Mouse (Mus musculus): ENCODE measurements around the gene Nxph1. TPM values are rescaled to one million over a fixed set of nuclear protein-coding genes. Genes with fewer than 3 reads are reported as not detected.

The Nxph1 gene
- 0.23 and 1.0 TPM in 2 replicates for polyA plus RNA-seq (2016; fragmentation: Nextera tagmentation; extraction: Ambion mirVana)

DNA sequence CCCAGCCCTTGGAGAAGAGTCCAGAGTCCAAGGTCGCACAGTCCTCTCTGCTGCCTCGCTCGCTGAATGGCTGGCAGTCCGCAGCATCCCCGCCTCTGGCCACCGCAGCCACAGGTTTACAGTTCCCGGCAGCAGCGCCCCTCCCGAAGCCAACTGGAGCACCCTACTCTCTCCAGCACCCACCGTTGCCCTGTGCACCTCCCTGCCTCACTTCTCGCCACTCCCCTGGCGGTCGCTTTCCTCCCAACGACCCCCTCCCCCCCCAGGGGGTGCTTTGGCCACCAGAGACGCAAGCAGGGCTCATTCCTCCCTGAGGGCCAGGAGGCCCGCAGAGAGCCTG, at the start of gene Nxph1:
Gene Nxph1 (plus strand): TSS at position 301 of the 340 bp plus-strand sequence.
- 1% methylated on average over 16 of the region's 16 CpGs for WGBS
- H3K4me3 ChIP-seq = peak within 1 kb of the TSS; percentile 58
- no peak within 1 kb of the TSS for H3K27ac ChIP-seq
- no peaks in the 10 kb centered on the region for H3K9me3 ChIP-seq
- DNase-seq (ENCODE audit: extremely low spot score, low spot score) = peak; percentile 25
- H3K4me1 ChIP-seq = peaks cover 41% of the 10 kb centered on the region
- H3K36me3 ChIP-seq (replicated peaks) = no peaks in the 10 kb centered on the region
- peaks cover 72% of the 10 kb centered on the region for H3K27me3 ChIP-seq (ENCODE audit: poor library complexity, severe bottlenecking)

DNA sequence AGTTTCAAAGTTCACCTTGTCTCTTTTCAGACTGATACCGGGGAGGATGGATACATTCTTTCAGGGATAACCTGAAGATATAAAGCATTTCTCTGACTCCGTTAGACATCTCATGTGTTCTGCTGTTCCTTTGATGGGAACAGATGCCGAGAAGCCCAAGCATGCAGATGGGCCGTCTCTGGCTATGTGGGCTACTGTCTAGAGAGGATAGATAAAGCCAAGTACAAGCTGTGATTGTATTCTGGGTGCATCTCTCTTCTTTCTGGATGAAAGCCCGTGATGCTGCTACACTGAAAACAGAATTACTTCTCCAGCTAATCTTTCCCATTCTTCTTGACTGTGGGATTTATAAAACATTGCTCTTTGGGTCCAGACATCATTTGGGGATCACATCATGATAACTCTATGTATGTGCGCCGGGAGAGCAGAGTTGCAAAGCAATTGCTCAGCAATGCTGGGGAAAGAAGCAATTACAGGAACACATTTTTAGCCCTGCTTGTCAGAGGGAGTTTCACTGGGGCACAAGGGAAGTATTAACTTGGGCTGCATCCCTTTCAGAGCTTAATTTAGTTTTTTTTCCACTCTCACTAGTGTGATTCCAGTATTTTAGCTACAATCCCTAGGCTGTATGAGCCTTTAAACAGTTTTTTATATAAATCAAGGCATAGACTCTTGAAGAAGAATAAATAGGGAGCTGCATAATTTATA, 48.1 kb upstream of the Nxph1 start:
- DNase-seq (ENCODE audit: extremely low spot score, low spot score) = no peak
- Histone ChIP-seq H3K4me1 (peaks cover 25% of the 10 kb centered on the region), H3K4me3 (no peak overlapping the region), H3K36me3 (replicated peaks) (no peaks in the 10 kb centered on the region), H3K9me3 (no peaks in the 10 kb centered on the region), H3K27ac (no peak overlapping the region), H3K27me3 (ENCODE audit: poor library complexity, severe bottlenecking) (no peaks in the 10 kb centered on the region)
- WGBS = 78% methylated on average over 7 of the region's 7 CpGs

DNA sequence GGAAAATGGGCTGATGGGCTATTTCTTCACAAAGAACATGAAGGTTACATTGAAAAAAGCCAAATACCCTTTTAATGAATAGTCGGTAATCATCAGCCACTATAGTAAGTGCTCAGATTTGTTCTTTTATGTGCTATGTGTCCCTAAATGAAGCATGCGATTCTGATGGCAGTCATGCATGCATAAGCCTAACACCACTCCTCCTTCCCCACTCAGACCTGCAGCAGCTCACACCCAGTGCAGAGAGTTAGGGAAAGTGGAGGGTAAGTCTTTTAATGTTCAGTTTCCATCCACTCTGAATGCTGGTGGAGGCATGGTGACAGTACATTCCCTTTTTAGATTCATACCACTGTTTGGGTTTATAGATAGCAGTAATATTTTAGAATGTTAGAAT, 47.5 kb upstream of the Nxph1 start:
- no peaks in the 10 kb centered on the region for H3K36me3 ChIP-seq (replicated peaks)
- H3K4me1 ChIP-seq = peaks cover 25% of the 10 kb centered on the region
- no peak overlapping the region for H3K4me3 ChIP-seq
- no peaks in the 10 kb centered on the region for H3K9me3 ChIP-seq
- no peak for DNase-seq (ENCODE audit: extremely low spot score, low spot score)
- no peak overlapping the region for H3K27ac ChIP-seq
- no peaks in the 10 kb centered on the region for H3K27me3 ChIP-seq (ENCODE audit: poor library complexity, severe bottlenecking)
- WGBS = 41% methylated on average over 2 of the region's 2 CpGs

DNA sequence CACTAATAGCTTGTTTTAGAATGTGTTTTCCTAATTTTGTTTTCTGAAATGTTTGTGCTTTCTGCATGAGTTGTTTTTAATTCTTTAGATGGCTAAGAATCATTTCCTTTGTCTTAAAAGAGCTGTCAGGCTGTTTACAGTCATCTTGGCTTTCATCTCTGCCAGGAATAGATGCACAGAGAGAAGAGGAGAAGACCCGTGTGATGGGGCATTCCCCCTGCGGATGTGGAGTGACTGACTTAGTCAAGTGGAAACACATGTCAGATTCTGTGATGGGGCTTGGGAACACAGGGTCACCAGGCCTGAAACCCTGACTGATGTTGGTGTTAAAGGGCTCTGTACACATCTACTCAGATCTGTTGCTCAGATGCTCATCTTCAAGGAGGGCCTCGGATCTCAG, 40.3 kb upstream of the Nxph1 start:
- no peak for DNase-seq (ENCODE audit: extremely low spot score, low spot score)
- WGBS = 75% methylated on average over 3 of the region's 3 CpGs
- H3K4me3 ChIP-seq = no peak overlapping the region

GRCm38 (mm10) chr6:8913404-8913803, 34.8 kb upstream of the Nxph1 start:
- no peak overlapping the region for H3K4me3 ChIP-seq
- no peaks in the 10 kb centered on the region for H3K27me3 ChIP-seq (ENCODE audit: poor library complexity, severe bottlenecking)
- no peaks in the 10 kb centered on the region for H3K36me3 ChIP-seq (replicated peaks)
- DNase-seq (ENCODE audit: extremely low spot score, low spot score) = no peak
- no peaks in the 10 kb centered on the region for H3K4me1 ChIP-seq
- H3K27ac ChIP-seq = no peak overlapping the region
- H3K9me3 ChIP-seq = no peaks in the 10 kb centered on the region

More for the DNA sequence above, 40.3 kb upstream of the Nxph1 start:
- Histone ChIP-seq H3K9me3 (no peaks in the 10 kb centered on the region), H3K27me3 (ENCODE audit: poor library complexity, severe bottlenecking) (no peaks in the 10 kb centered on the region), H3K27ac (no peak overlapping the region), H3K4me1 (no peaks in the 10 kb centered on the region), H3K36me3 (replicated peaks) (no peaks in the 10 kb centered on the region)

- H3K4me3 ChIP-seq = no peak overlapping the region
- no peaks in the 10 kb centered on the region for H3K27me3 ChIP-seq (ENCODE audit: poor library complexity, severe bottlenecking)
- no peak overlapping the region for H3K27ac ChIP-seq
- no peak for DNase-seq (ENCODE audit: extremely low spot score, low spot score)
- H3K9me3 ChIP-seq = no peaks in the 10 kb centered on the region
- 79% methylated on average over 3 of the region's 3 CpGs for WGBS
- H3K4me1 ChIP-seq = no peaks in the 10 kb centered on the region
- H3K36me3 ChIP-seq (replicated peaks) = no peaks in the 10 kb centered on the region
These were observed 33.5 kb upstream of the Nxph1 start for GRCm38 (mm10) chr6:8914682-8915081.

DNA sequence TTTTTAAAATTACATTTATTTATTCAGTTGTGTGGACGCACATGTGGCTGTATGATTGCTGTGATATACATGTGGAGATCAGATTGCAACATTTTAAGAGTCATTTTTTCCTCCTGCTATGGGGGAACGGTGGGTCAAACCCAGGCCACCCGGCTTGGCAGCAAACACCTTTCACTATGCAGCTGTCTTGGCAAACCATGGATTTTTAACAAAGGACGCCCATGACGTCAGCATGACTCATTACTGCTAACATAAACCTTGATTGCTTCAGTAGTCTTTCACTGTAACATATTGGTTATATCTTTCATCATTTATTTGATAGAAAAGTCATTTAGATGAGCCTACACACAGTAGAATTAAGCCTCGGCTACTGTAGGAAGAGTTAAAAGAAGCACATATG, 23.8 kb upstream of the Nxph1 start:
- Histone ChIP-seq H3K4me3 (no peak overlapping the region), H3K27ac (no peak overlapping the region), H3K9me3 (no peaks in the 10 kb centered on the region), H3K36me3 (replicated peaks) (no peaks in the 10 kb centered on the region), H3K27me3 (ENCODE audit: poor library complexity, severe bottlenecking) (no peaks in the 10 kb centered on the region), H3K4me1 (no peaks in the 10 kb centered on the region)
- WGBS = 88% methylated on average over 6 of the region's 6 CpGs
- no peak for DNase-seq (ENCODE audit: extremely low spot score, low spot score)

DNA sequence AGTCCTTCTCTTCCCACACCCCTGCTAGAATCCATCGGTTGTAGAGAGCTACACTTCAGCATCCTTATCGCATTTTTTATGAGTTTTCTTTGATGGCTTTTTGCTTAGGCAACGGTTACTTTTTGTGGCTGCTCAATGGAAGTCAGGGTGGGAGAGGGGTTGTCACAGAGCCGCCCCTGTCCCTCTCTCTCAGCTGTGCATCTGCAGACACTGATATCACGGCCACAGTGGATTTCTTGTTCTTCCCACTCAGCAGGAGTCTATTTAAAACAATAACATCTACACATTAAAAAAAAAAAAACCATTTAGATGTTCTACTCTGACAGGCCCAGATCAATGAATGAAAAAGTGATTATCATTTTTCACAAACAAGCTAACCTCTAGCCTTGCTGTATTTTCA, 13.0 kb upstream of the Nxph1 start:
- Histone ChIP-seq H3K9me3 (no peaks in the 10 kb centered on the region), H3K27ac (no peak overlapping the region), H3K36me3 (replicated peaks) (no peaks in the 10 kb centered on the region), H3K4me1 (no peaks in the 10 kb centered on the region), H3K4me3 (no peak overlapping the region), H3K27me3 (ENCODE audit: poor library complexity, severe bottlenecking) (no peaks in the 10 kb centered on the region)
- 59% methylated on average over 5 of the region's 5 CpGs for WGBS
- no peak for DNase-seq (ENCODE audit: extremely low spot score, low spot score)

DNA sequence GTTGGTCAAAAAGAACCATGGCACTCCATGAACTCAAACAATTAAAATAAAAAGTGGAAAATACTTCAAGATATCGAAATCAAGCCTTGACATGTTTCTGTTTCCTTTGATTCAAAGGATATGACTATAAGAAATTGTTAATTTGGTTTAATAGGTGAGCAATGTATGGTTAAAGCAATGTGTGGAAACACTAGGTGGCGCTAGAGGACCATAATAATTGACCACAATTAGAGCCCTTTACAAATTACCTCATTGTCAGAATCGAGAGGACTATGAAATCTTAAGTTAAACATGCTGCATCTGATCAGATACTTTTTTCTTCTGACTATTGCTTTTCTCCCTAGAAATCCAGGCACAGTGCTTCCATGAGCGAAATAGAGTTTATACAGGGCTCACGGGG, 12.5 kb upstream of the Nxph1 start:
- no peaks in the 10 kb centered on the region for H3K36me3 ChIP-seq (replicated peaks)
- no peaks in the 10 kb centered on the region for H3K4me1 ChIP-seq
- H3K27ac ChIP-seq = no peak overlapping the region
- H3K4me3 ChIP-seq = no peak overlapping the region
- WGBS = 21% methylated on average over 5 of the region's 5 CpGs
- H3K9me3 ChIP-seq = no peaks in the 10 kb centered on the region
- DNase-seq (ENCODE audit: extremely low spot score, low spot score) = no peak
- H3K27me3 ChIP-seq (ENCODE audit: poor library complexity, severe bottlenecking) = no peaks in the 10 kb centered on the region

DNA sequence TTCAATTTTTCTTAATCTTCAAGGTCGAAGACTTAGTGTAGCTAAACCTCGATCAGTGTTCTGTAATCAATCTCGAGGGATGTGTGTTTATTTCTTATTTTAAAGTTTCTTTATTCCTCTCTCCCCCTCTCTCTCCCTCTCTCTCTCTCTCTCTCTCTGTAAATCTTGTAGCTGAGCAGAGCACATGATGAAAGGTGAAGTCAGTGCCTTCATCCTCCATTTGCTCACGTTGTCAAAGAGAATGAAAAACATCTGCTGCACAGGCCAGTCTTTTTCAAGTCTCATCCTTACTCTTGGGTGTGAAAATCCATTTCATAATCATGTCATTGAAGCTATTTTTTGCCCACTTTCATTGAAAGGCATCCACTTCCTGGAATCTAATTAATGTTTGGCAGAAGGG, 12.1 kb upstream of the Nxph1 start:
- no peaks in the 10 kb centered on the region for H3K27me3 ChIP-seq (ENCODE audit: poor library complexity, severe bottlenecking)
- no peaks in the 10 kb centered on the region for H3K9me3 ChIP-seq
- DNase-seq (ENCODE audit: extremely low spot score, low spot score) = no peak
- H3K36me3 ChIP-seq (replicated peaks) = no peaks in the 10 kb centered on the region
- WGBS = 32% methylated on average over 4 of the region's 4 CpGs
- H3K4me3 ChIP-seq = no peak overlapping the region
- H3K27ac ChIP-seq = no peak overlapping the region
- H3K4me1 ChIP-seq = no peaks in the 10 kb centered on the region

GRCm38 (mm10) chr6:8948471-8949411, 510 bp downstream of the Nxph1 start:
- H3K9me3 ChIP-seq = no peaks in the 10 kb centered on the region
- H3K27me3 ChIP-seq (ENCODE audit: poor library complexity, severe bottlenecking) = peaks cover 78% of the 10 kb centered on the region
- no peaks in the 10 kb centered on the region for H3K36me3 ChIP-seq (replicated peaks)
- peak overlapping the region; percentile 58 for H3K4me3 ChIP-seq
- no peak overlapping the region for H3K27ac ChIP-seq
- WGBS = under 1% methylated on average over 68 of the region's 68 CpGs
- peaks cover 41% of the 10 kb centered on the region for H3K4me1 ChIP-seq
- DNase-seq (ENCODE audit: extremely low spot score, low spot score) = peak; percentile 66

DNA sequence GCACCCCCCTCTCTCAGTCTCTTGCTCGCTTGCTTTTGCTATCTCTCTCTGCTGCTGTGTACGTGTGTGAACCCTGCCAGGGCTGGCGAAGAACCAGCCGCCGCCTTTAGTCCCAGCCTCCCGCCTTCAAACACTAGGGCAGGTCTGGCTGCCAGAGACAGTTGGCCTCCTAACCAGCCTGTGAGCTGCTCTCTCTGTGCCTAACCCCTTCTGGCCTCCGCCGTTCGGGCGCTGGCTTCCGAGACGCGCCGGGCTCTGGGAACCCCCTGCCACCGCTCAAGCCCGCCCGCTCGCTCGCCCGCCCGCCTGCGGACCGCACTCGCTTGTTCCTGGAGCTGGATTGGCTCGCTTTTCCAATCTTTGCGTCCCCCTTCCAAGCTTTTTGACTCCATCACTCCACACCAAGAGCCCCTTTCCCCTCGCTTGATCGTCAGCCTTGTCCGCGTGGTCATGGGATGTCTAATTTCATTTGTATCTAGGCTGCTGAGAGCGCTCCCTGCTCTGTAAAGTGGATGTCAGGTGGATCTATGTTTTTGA, 1.5 kb downstream of the Nxph1 start:
- Histone ChIP-seq H3K27ac (0 out of 2 replicates have a peak overlapping the region, but pooled peaks have one; percentile 8), H3K9me3 (no peaks in the 10 kb centered on the region), H3K4me3 (peak overlapping the region; percentile 58), H3K4me1 (peaks cover 41% of the 10 kb centered on the region), H3K27me3 (ENCODE audit: poor library complexity, severe bottlenecking) (peaks cover 88% of the 10 kb centered on the region), H3K36me3 (replicated peaks) (no peaks in the 10 kb centered on the region)
- under 1% methylated on average over 31 of the region's 31 CpGs for WGBS
- peak; percentile 51 for DNase-seq (ENCODE audit: extremely low spot score, low spot score)

Measured in forebrain, embryonic 10.5 days (tissue).